Mouse (Mus musculus): Measurements from ENCODE around the gene Cerkl. TPM values are rescaled to one million over a fixed set of nuclear protein-coding genes. Genes with fewer than 3 reads are reported as not detected.

Gene Cerkl
- polyA plus RNA-seq (2012; rRNA removed) = 0.62 and 0.82 TPM in 2 replicates

GRCm38 (mm10) chr2:79456575-79457349, at the start of gene Cerkl, which contains the start of gene Neurod1:
Gene Cerkl (minus strand): TSS chr2:79456785.
Gene Neurod1 (minus strand): TSS chr2:79456751.

Other genes with a start within 250 kb of the Cerkl start
- 1.3 and 1.4 TPM in 2 replicates for gene Itga4, start 201.4 kb downstream of the Cerkl start, polyA plus RNA-seq (2012; rRNA removed)
- gene Neurod1, start within 50 bp of the Cerkl start, polyA plus RNA-seq (2012; rRNA removed) = not detected in 2 replicates
- gene Itprid2, start 178.6 kb upstream of the Cerkl start, polyA plus RNA-seq (2012; rRNA removed) = 4.8 and 5.0 TPM in 2 replicates